Mouse (Mus musculus) layer of hippocampus, adult 11-12 months (tissue): ENCODE results near the gene Eri2.
"Not testable (repeated sequence)": the region's sequence is repeated elsewhere in the genome, so short reads cannot be mapped to it uniquely, and the experiment has no call there.

ENCODE experiments used
- DNase-seq: peaks from one replicate; pipeline ENCODE4 v3.0.0; 2022; ENCODE audit warnings: low spot score

Gene Eri2

GRCm38 (mm10) chr7:119739798-119740468, 53.9 kb downstream of the Eri2 start:
- not testable (repeated sequence) for DNase-seq

DNA sequence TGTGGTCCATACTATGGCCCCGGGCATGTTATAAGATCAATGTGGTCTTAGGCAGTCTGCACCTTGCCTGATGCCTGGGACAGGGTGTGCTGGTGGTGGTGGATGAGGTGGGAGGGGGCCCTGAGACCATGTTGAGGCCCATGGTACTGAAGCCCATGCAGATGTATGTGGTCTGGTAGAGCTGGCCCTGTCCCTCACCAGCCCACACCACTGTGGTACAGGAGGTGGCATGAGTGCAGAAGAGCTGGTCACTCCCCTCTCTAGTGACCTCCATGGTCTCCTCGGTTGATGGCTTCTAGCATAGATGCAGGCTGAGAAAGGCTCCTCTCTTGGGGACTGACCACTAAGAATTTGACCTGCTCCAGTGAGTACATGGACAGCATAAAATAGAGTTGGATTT, 55.0 kb downstream of the Eri2 start:
- DNase-seq = no peak

DNA sequence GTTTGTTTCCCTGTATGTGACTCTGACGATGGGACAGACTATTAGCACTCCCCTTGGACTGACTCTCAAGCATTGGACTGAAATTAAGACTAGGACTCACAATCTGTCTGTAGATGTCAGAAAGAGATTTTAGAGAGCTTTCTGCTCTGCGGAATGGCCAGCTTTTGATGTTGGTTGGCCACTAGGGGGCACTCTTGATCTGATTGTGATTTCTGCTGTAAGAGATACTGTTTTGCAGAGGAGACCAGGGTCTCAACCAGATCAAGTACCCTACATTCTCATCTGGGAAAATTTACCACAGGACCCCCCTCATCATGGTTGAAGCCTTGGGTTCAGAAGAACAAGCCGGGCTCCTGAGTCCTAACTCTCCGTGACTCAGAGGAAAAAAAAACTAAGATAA, 62.6 kb downstream of the Eri2 start:
- peak; percentile 26 for DNase-seq

- DNase-seq = no peak
Measured at GRCm38 (mm10) chr7:119727621-119728020, 66.2 kb downstream of the Eri2 start.

- peak; percentile 35 for DNase-seq
Measured at GRCm38 (mm10) chr7:119720947-119721310, 72.9 kb downstream of the Eri2 start.

GRCm38 (mm10) chr7:119720253-119720946, 73.5 kb downstream of the Eri2 start, which contains the start of gene Thumpd1:
Gene Thumpd1 (minus strand): TSS chr7:119720798.
- DNase-seq = peak; percentile 95
